Mouse (Mus musculus) cerebellum, adult (tissue): ENCODE data around the gene Pradc1.
A peak's percentile ranks its signal among the peaks of the same experiment; 100 is the strongest.

ENCODE experiments used
- ATAC-seq: cut with Nextera tagmentation; 2 replicates; pipeline ENCODE4 v1.9.2; 2017; ENCODE audit warnings: mild to moderate bottlenecking, moderate library complexity, mixed read lengths; ENCODE audit not compliant: insufficient number of reproducible peaks, low FRiP score, low TSS enrichment

Pradc1 gene

GRCm38 (mm10) chr6:85451664-85452410 lies at the start of gene Pradc1:
Pradc1 (minus strand) TSS chr6:85451970.
- ATAC-seq = peak; percentile 79

DNA sequence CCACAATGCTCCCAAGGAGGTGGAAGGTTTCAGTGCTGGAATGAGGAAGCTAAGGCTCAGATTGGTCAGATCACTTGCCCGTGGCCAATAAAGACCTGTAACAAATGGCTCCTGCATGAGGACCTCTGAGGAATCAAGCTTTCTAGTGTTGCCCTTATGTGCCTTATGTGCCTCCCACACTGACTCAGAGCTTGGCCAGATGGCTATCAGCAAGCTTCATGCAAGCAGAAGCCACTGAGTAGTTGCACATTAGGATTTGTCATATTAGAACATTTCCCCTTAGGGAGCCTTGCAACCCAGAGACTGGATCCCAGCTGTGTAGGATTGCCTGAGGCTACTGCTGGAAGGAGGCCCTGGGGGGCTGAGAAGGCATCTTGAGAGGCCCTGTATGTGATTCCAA lies 48.6 kb upstream of the Pradc1 start:
- ATAC-seq = no peak

GRCm38 (mm10) chr6:85498147-85498546 lies 46.4 kb upstream of the Pradc1 start:
- ATAC-seq = no peak

GRCm38 (mm10) chr6:85496976-85497375 lies 45.2 kb upstream of the Pradc1 start:
- ATAC-seq = no peak

DNA sequence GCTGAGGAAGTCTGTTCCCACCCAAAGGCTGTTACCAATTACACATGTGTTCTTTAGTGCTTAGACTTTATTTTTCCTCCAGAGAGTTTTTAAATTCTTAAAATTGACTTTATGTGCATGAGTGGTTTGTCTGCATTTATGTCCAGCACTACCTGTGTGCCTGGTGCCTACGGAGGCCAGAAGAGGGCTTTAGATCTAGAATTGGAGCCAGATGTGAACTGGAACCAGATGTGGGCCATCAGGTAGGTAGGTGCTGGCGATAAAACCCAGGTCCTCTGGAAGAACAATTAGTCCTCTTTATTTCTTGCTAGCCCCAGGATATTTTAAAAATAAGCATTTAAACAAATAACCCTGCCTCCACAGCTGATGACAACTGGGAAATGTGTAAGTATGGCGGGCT lies 39.8 kb upstream of the Pradc1 start:
- ATAC-seq = no peak

DNA sequence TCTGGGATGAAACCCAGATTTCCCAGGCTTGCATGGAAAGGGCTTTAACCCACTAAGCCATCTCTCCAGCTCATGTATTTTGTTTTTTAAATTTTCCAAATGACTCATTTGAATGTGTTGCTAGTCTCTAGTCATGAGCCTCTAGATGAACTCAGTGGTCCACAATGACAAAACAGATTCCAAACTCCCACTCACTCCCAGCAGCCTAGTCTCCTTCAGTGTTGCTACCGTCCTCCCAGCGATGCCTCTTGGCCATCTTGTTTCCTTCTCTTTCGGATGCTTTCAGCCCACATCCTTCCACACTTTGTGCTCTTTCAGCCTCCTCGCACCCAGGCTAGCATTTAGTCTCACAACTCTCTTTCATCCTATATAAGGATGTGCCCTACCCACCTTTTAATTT lies 38.5 kb upstream of the Pradc1 start:
- no peak for ATAC-seq

- ATAC-seq = no peak
Measured at GRCm38 (mm10) chr6:85489717-85490116, 37.9 kb upstream of the Pradc1 start.

DNA sequence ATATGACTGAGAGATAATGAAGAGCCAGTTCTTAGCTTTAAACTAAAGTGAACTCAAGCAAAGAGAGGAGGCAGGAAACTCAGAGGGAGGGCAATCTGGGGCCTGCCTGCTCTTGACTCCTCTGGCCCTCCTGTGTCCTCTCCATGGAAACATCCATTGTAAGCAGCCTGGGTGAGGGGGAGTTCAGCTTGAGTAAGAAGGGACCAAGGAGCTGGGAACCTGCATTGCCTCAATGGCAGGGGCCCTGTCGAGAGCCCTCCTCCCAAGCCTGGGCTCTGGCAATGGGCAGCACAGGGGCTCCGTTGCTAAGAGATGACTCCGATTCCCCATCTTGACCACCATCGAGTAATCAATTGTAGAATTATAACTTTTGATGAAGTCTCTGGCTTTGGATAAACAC lies 36.7 kb upstream of the Pradc1 start:
- ATAC-seq = no peak

DNA sequence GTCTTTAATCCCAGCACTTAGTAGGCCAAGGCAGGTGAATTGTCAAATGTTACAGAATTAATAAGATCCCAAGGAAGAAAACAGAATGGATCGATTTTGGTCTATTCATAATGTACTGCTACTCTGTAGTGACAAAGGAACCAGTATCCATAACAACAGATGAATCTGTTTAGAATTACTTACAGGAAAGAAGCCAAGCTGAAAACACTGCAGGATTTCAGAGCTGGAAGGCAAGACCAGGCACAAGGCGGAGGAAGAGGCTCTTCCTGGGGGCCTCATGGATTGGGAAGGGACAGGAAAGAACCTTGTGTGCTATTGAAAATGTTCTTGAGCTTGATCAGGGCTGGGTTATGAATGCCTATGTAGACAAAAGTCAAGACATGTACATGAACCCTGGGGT lies 34.0 kb upstream of the Pradc1 start:
- ATAC-seq = no peak

DNA sequence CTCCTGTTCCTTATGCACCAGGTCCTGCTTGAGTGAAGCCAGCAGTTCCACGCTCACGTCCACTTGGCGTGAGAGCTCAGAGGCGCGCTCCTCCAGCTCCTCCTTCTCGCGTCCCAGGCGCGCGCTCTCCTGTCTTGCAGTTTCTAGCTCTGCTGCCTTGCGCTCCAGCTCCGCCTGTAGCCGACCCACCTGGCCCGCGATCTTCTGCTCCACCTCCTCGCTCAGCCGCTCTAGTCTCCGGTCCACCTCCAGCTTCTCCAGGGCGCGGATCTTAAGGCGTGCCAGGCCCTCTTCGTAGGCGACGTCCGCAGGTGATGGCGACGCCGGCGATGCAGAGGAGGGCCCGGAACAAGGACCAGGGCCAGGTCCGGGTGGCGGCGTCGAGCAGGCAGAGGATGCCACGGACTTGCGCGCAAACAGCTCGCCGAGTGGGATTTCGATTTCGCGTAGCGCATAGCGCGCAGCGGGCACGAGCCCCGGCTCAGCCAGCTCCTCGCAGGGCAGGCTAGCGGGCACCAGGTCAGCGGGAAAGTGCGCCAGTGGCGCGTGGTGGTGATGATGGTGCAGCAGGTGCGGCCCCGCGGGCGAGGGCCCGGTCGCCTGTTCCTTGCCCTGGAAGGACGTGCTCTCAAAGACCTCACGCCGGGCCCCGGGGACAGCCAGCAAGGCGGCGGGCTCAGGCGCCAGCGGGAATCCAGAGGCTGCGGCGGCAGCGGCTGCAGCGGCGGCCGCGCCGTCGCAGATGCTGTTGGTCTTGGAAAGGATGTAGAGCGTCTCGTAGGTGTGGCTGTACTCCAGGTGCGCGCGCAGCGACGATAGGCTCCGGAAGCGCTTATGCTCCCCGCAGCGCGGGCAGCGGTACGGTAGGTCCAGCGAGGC lies 32.3 kb upstream of the Pradc1 start:
- ATAC-seq = peak; percentile 36; the same call in 1 of the 2 replicates

- no peak for ATAC-seq
Measured at GRCm38 (mm10) chr6:85480685-85481084, 28.9 kb upstream of the Pradc1 start.

GRCm38 (mm10) chr6:85479979-85480378 lies 28.2 kb upstream of the Pradc1 start:
- ATAC-seq = no peak

GRCm38 (mm10) chr6:85478416-85478815 lies 26.6 kb upstream of the Pradc1 start:
- ATAC-seq = no peak

- no peak for ATAC-seq
Measured at GRCm38 (mm10) chr6:85477366-85477917, 25.7 kb upstream of the Pradc1 start.

- ATAC-seq = no peak
Measured at GRCm38 (mm10) chr6:85475581-85475980, 23.8 kb upstream of the Pradc1 start.

GRCm38 (mm10) chr6:85472542-85472941 lies 20.8 kb upstream of the Pradc1 start:
- no peak for ATAC-seq

GRCm38 (mm10) chr6:85471962-85472361 lies 20.2 kb upstream of the Pradc1 start:
- no peak for ATAC-seq

DNA sequence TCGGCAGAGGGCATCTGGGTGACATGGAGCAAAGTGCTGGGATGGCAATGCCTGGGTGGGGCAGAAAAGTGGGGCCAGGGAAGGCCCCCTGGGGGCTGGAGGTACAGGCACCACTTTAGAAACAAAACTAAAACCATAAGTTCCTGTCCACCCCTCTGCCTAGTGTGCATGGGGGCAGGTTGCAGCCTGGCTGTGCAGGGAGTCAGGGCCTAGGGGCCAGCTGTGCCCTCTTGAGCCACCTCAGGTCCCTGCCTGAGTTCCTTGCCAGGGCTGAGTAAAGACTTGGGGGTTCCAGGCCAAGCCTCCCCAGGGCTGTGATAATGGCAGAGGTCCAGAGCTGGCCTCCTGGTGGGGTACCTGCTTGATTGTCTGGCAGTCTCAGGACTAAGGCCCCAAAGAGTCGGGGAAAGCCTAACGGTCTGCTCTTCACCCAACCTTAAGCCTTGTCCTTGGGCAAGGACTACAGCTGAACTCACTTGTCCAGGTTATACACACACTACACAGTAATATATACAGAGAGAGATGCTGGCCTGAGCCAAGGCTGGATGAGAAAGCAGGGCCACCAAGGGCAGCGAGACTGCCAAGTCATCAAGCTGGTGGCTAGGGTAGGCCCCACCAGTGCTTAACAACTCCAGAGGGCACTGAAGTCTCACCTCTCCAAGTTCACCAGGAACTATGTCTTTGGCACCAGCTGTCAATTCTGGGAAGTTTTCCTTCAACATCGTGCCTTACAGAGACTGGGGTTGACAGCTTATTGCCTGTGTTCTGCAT lies 18.1 kb upstream of the Pradc1 start:
- ATAC-seq = no peak

- ATAC-seq = no peak
Measured at GRCm38 (mm10) chr6:85465381-85465780, 13.6 kb upstream of the Pradc1 start.

- no peak for ATAC-seq
Measured at GRCm38 (mm10) chr6:85459621-85460020, 7.9 kb upstream of the Pradc1 start.

- no peak for ATAC-seq
Measured at GRCm38 (mm10) chr6:85452816-85453215, 1.0 kb upstream of the Pradc1 start.
